13 mouse cellular contexts compared by ENCODE assay signal in the genomic region with DNA sequence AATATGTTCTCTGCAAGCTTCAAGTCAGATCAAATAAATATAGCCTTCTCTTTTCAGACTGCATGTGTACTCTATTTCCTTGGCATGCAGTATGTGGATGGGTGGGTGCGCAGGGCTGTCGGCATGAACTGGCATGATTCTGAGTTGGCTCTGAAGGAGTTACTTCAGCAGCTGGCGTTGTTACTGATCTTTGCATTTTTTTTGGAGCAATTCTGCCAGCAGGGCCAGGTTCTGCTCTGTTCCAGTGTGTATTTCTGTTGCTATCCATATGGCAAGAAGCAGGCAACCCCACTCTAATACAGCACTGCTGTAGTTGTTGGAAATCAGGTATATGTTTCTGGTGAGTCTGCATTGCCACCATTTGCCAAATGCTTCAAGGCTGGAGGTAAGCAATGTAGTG. TPM values are rescaled to one million over a fixed set of nuclear protein-coding genes. Genes with fewer than 3 reads are reported as not detected.
DNase-seq lines count a peak whose midpoint lies in the region; TF ChIP-seq lines count a peak whose summit lies in the region.
"Had no signal": no experiment of that assay in that cellular context is flagged by ENCODE, and none has a peak within 500 bp of the region (broad histone marks: within the 10 kb centered on the region; RNA-seq: fewer than 3 reads in every experiment).

No protein-coding gene starts in this region.

- no peak overlapping the region for H3K9ac ChIP-seq in heart, adult 2 months (ENCODE audit: low read depth, low read length)
- H3K9ac ChIP-seq: liver, postnatal 0 days had no signal

- H3K27me3 ChIP-seq in heart, adult 2 months (ENCODE audit: control insufficient read depth, insufficient read depth, low read length) = no peaks in the 10 kb centered on the region

- H3K4me3 ChIP-seq in heart, adult 2 months = no peak overlapping the region
- H3K4me3 ChIP-seq: hindbrain, embryonic 10.5 days; megakaryocyte, embryonic 14.5 days had no signal

- TF ChIP-seq CTCF in heart, adult 2 months (IDR thresholded peaks at IDR 0.05) = no peak

- TF ChIP-seq EP300 in heart, adult 2 months (IDR thresholded peaks at IDR 0.05; ENCODE audit: insufficient read depth, low read depth, low read length) = no peak

- peak; percentile 77 for DNase-seq in heart, adult 11 months
- no peak for DNase-seq in heart, adult 2 months
- peak; percentile 67 to 79 for DNase-seq in layer of hippocampus, adult 18-20 months (ENCODE audit: low spot score in 2 of 2)
- DNase-seq in left cerebral cortex, postnatal 10 days (ENCODE audit: extremely low spot score in 1 of 2, low spot score in 2 of 2) = peak; percentile 35 to 61
- peak; percentile 89 for DNase-seq in telencephalon, adult 2 months (ENCODE audit: low read depth, low spot score)
- no peak for DNase-seq in cerebellum, adult 11 months
- no peak for DNase-seq in urinary bladder, postnatal 14 days (ENCODE audit: low spot score)
- no peak for DNase-seq in spleen, adult 12 weeks (ENCODE audit: low spot score)
- DNase-seq: kidney, adult 11 months; liver, postnatal 0 days had no signal

- H3K79me2 ChIP-seq in heart, adult 2 months (replicated peaks; ENCODE audit: control insufficient read depth, insufficient read depth, low read length) = no peaks in the 10 kb centered on the region

- H3K27ac ChIP-seq in heart, adult 2 months = no peak overlapping the region
- H3K27ac ChIP-seq: hindbrain, embryonic 10.5 days had no signal

- no peaks in the 10 kb centered on the region for H3K36me3 ChIP-seq in heart, adult 2 months (ENCODE audit: control insufficient read depth, insufficient read depth, low read length)
- H3K36me3 ChIP-seq: hindbrain, embryonic 10.5 days had no signal

- H3K4me1 ChIP-seq in heart, adult 2 months (ENCODE audit: control insufficient read depth, insufficient read depth, low read length) = no peaks in the 10 kb centered on the region
- H3K4me1 ChIP-seq: hindbrain, embryonic 10.5 days; megakaryocyte, embryonic 14.5 days had no signal

- WGBS in heart, adult 2 months = 74% methylated on average over 3 of the region's 3 CpGs

- intact Hi-C loops in heart, adult 2 months (cut with DNase I) = no loop called here
- intact Hi-C loops in left cerebral cortex, postnatal 10 days (cut with DNase I) = no loop called here

- TF ChIP-seq POLR2A in heart, adult 2 months (IDR thresholded peaks at IDR 0.05; ENCODE audit: insufficient read depth, low read depth, low read length) = no peak

RNA-seq across cellular contexts. Expression of gene Atf7, which starts 10.6 kb away (rescaled TPM):
- total RNA-seq in heart, adult 2 months (2021) = 10 to 100 TPM; 49.9 TPM
- polyA plus RNA-seq in heart, adult 2 months (2012; rRNA removed) = 77.6 and 122 TPM in 2 replicates
- total RNA-seq in layer of hippocampus, adult 18-20 months (2021) = 10 to 100 TPM; 35.7 to 42.6 TPM
- 10 to 100 TPM; 26.7 to 34.4 TPM for total RNA-seq in left cerebral cortex, postnatal 10 days (2021)

RNA-seq across cellular contexts. Expression of gene Gm28047, which starts 10.9 kb away (rescaled TPM):
- 1 to 10 TPM in 1 of 2 experiments, under 1 TPM in 1; 0.36 to 1.3 TPM for total RNA-seq in heart, adult 2 months (2021)
- not detected in 2 replicates for polyA plus RNA-seq in heart, adult 2 months (2012; rRNA removed)
- total RNA-seq in layer of hippocampus, adult 18-20 months (2021) = 1 to 10 TPM in 1 of 2 experiments, not detected in 1; 1.6 TPM
- 1 to 10 TPM in 1 of 2 experiments, not detected in 1; 1.2 TPM for total RNA-seq in left cerebral cortex, postnatal 10 days (2021)
- polyA plus RNA-seq: hindbrain, embryonic 10.5 days; limb, embryonic 11.5 days; liver, postnatal 0 days had no signal

RNA-seq across cellular contexts. Expression of gene Atp5g2, which starts 36.3 kb away (rescaled TPM):
- 10 to 100 TPM; 30.6 to 33.5 TPM for total RNA-seq in heart, adult 2 months (2021)
- polyA plus RNA-seq in heart, adult 2 months (2012; rRNA removed) = 417 and 578 TPM in 2 replicates
- total RNA-seq in layer of hippocampus, adult 18-20 months (2021) = 10 to 100 TPM; 14.5 to 15.6 TPM
- total RNA-seq in left cerebral cortex, postnatal 10 days (2021) = 1 to 10 TPM; 9.7 to 9.8 TPM

Comparison
In these comparisons a context has a peak if more than half of its experiments do, and no peak if none do; other contexts are left out.
1. DNase-seq: peak in heart, adult 11 months (single experiment), layer of hippocampus, adult 18-20 months (2 of 2), left cerebral cortex, postnatal 10 days (2 of 2) and telencephalon, adult 2 months (single experiment); none in heart, adult 2 months (0 of 2), cerebellum, adult 11 months (single experiment), urinary bladder, postnatal 14 days (single experiment) and spleen, adult 12 weeks (single experiment).